Mouse (Mus musculus): ENCODE measurements around the gene Crybg3. TPM values are rescaled to one million over a fixed set of nuclear protein-coding genes. Genes with fewer than 3 reads are reported as not detected.

Gene Crybg3
- polyA plus RNA-seq, 1 experiment from 2014 or later = 7.8 TPM

- no peak overlapping the region for H3K27ac ChIP-seq
- H3K27me3 ChIP-seq (ENCODE audit: low read depth, poor library complexity, severe bottlenecking) = no peaks in the 10 kb centered on the region
- H3K36me3 ChIP-seq = peaks cover 7% of the 10 kb centered on the region; the same call in 1 of the 2 replicates
- WGBS = 90% methylated on average over 2 of the region's 2 CpGs
- H3K4me1 ChIP-seq = peaks cover 17% of the 10 kb centered on the region
- DNase-seq (ENCODE audit: low spot score) = no peak
- H3K9me3 ChIP-seq (replicated peaks) = no peaks in the 10 kb centered on the region
- H3K4me3 ChIP-seq = no peak overlapping the region
Observed at GRCm38 (mm10) chr16:59545360-59545759, 55.4 kb downstream of the Crybg3 start.

GRCm38 (mm10) chr16:59541382-59541781 is 59.4 kb downstream of the Crybg3 start:
- 57% methylated on average over 4 of the region's 4 CpGs for WGBS
- Histone ChIP-seq H3K4me1 (peaks cover 17% of the 10 kb centered on the region), H3K27me3 (ENCODE audit: low read depth, poor library complexity, severe bottlenecking) (no peaks in the 10 kb centered on the region)

GRCm38 (mm10) chr16:59540944-59541343 is 59.8 kb downstream of the Crybg3 start:
- no peak for DNase-seq (ENCODE audit: low spot score)
- no peak overlapping the region for H3K4me3 ChIP-seq
- WGBS = 86% methylated on average over 3 of the region's 3 CpGs
- H3K4me1 ChIP-seq = peaks cover 17% of the 10 kb centered on the region
- no peaks in the 10 kb centered on the region for H3K9me3 ChIP-seq (replicated peaks)
- H3K27ac ChIP-seq = no peak overlapping the region
- peaks cover 14% of the 10 kb centered on the region for H3K36me3 ChIP-seq
- no peaks in the 10 kb centered on the region for H3K27me3 ChIP-seq (ENCODE audit: low read depth, poor library complexity, severe bottlenecking)

More at GRCm38 (mm10) chr16:59541382-59541781, 59.4 kb downstream of the Crybg3 start:
- DNase-seq (ENCODE audit: low spot score) = no peak
- no peaks in the 10 kb centered on the region for H3K9me3 ChIP-seq (replicated peaks)
- H3K36me3 ChIP-seq = peaks cover 9% of the 10 kb centered on the region
- no peak overlapping the region for H3K27ac ChIP-seq
- H3K4me3 ChIP-seq = no peak overlapping the region

- peaks cover 31% of the 10 kb centered on the region for H3K36me3 ChIP-seq
- H3K27me3 ChIP-seq (ENCODE audit: low read depth, poor library complexity, severe bottlenecking) = no peaks in the 10 kb centered on the region
- H3K9me3 ChIP-seq (replicated peaks) = no peaks in the 10 kb centered on the region
- WGBS = 79% methylated on average over 5 of the region's 5 CpGs
- H3K4me1 ChIP-seq = peaks cover 2% of the 10 kb centered on the region; the same call in 1 of the 2 replicates
- DNase-seq (ENCODE audit: low spot score) = no peak
- no peak overlapping the region for H3K4me3 ChIP-seq
- no peak overlapping the region for H3K27ac ChIP-seq
Observed at GRCm38 (mm10) chr16:59535673-59536072, 65.1 kb downstream of the Crybg3 start.

GRCm38 (mm10) chr16:59534349-59534748 is 66.4 kb downstream of the Crybg3 start:
- Histone ChIP-seq H3K4me3 (no peak overlapping the region), H3K27me3 (ENCODE audit: low read depth, poor library complexity, severe bottlenecking) (no peaks in the 10 kb centered on the region), H3K27ac (no peak overlapping the region), H3K9me3 (replicated peaks) (no peaks in the 10 kb centered on the region; the same call in 1 of the 2 replicates), H3K36me3 (peaks cover 42% of the 10 kb centered on the region), H3K4me1 (peaks cover 2% of the 10 kb centered on the region; the same call in 1 of the 2 replicates)
- no peak for DNase-seq (ENCODE audit: low spot score)
- WGBS = 88% methylated on average over 11 of the region's 11 CpGs

GRCm38 (mm10) chr16:59532561-59532960 is 68.2 kb downstream of the Crybg3 start:
- Histone ChIP-seq H3K4me1 (peaks cover 6% of the 10 kb centered on the region; the same call in 1 of the 2 replicates), H3K4me3 (no peak overlapping the region), H3K9me3 (replicated peaks) (no peaks in the 10 kb centered on the region; the same call in 1 of the 2 replicates), H3K36me3 (peaks cover 49% of the 10 kb centered on the region), H3K27ac (no peak overlapping the region), H3K27me3 (ENCODE audit: low read depth, poor library complexity, severe bottlenecking) (no peaks in the 10 kb centered on the region)
- no peak for DNase-seq (ENCODE audit: low spot score)
- WGBS = 44% methylated on average over 3 of the region's 3 CpGs

GRCm38 (mm10) chr16:59531243-59531642 is 69.5 kb downstream of the Crybg3 start:
- no peak overlapping the region for H3K4me3 ChIP-seq
- H3K27me3 ChIP-seq (ENCODE audit: low read depth, poor library complexity, severe bottlenecking) = no peaks in the 10 kb centered on the region
- peaks cover 6% of the 10 kb centered on the region; the same call in 1 of the 2 replicates for H3K4me1 ChIP-seq
- 81% methylated on average over 5 of the region's 5 CpGs for WGBS
- no peaks in the 10 kb centered on the region; the same call in 1 of the 2 replicates for H3K9me3 ChIP-seq (replicated peaks)
- peaks cover 42% of the 10 kb centered on the region for H3K36me3 ChIP-seq
- H3K27ac ChIP-seq = no peak overlapping the region
- DNase-seq (ENCODE audit: low spot score) = no peak

- Histone ChIP-seq H3K9me3 (replicated peaks) (no peaks in the 10 kb centered on the region; the same call in 1 of the 2 replicates), H3K36me3 (peaks cover 32% of the 10 kb centered on the region)
- 92% methylated on average over 13 of the region's 13 CpGs for WGBS
Observed at GRCm38 (mm10) chr16:59529570-59529969, 71.2 kb downstream of the Crybg3 start.

GRCm38 (mm10) chr16:59526939-59527338 is 73.8 kb downstream of the Crybg3 start:
- no peaks in the 10 kb centered on the region for H3K27me3 ChIP-seq (ENCODE audit: low read depth, poor library complexity, severe bottlenecking)
- peaks cover 20% of the 10 kb centered on the region for H3K36me3 ChIP-seq
- no peak overlapping the region for H3K4me3 ChIP-seq
- 79% methylated on average over 6 of the region's 6 CpGs for WGBS
- no peaks in the 10 kb centered on the region; the same call in 1 of the 2 replicates for H3K9me3 ChIP-seq (replicated peaks)
- no peak for DNase-seq (ENCODE audit: low spot score)
- peaks cover 6% of the 10 kb centered on the region; the same call in 1 of the 2 replicates for H3K4me1 ChIP-seq
- no peak overlapping the region for H3K27ac ChIP-seq

More at GRCm38 (mm10) chr16:59529570-59529969, 71.2 kb downstream of the Crybg3 start:
- Histone ChIP-seq H3K27ac (no peak overlapping the region), H3K4me3 (no peak overlapping the region), H3K4me1 (peaks cover 6% of the 10 kb centered on the region; the same call in 1 of the 2 replicates), H3K27me3 (ENCODE audit: low read depth, poor library complexity, severe bottlenecking) (no peaks in the 10 kb centered on the region)
- DNase-seq (ENCODE audit: low spot score) = no peak

- peaks cover 14% of the 10 kb centered on the region for H3K4me1 ChIP-seq
- no peaks in the 10 kb centered on the region for H3K9me3 ChIP-seq (replicated peaks)
- no peak overlapping the region for H3K27ac ChIP-seq
- H3K36me3 ChIP-seq = peaks cover 12% of the 10 kb centered on the region
- no peak overlapping the region for H3K4me3 ChIP-seq
- H3K27me3 ChIP-seq (ENCODE audit: low read depth, poor library complexity, severe bottlenecking) = no peaks in the 10 kb centered on the region
- 92% methylated on average over 16 of the region's 16 CpGs for WGBS
- DNase-seq (ENCODE audit: low spot score) = no peak
Observed at GRCm38 (mm10) chr16:59521752-59522423, 78.9 kb downstream of the Crybg3 start.

GRCm38 (mm10) chr16:59517447-59518219 is 83.1 kb downstream of the Crybg3 start:
- no peaks in the 10 kb centered on the region for H3K9me3 ChIP-seq (replicated peaks)
- peaks cover 15% of the 10 kb centered on the region for H3K4me1 ChIP-seq
- no peak overlapping the region for H3K4me3 ChIP-seq
- H3K36me3 ChIP-seq = peaks cover 19% of the 10 kb centered on the region
- no peaks in the 10 kb centered on the region for H3K27me3 ChIP-seq (ENCODE audit: low read depth, poor library complexity, severe bottlenecking)
- H3K27ac ChIP-seq = no peak overlapping the region
- peak; percentile 50 for DNase-seq (ENCODE audit: low spot score)
- 32% methylated on average over 15 of the region's 15 CpGs for WGBS

GRCm38 (mm10) chr16:59516965-59517364 is 83.8 kb downstream of the Crybg3 start:
- DNase-seq (ENCODE audit: low spot score) = no peak
- Histone ChIP-seq H3K27ac (no peak overlapping the region; the same call in 1 of the 2 replicates), H3K36me3 (peaks cover 18% of the 10 kb centered on the region), H3K4me3 (no peak overlapping the region), H3K9me3 (replicated peaks) (no peaks in the 10 kb centered on the region), H3K27me3 (ENCODE audit: low read depth, poor library complexity, severe bottlenecking) (no peaks in the 10 kb centered on the region), H3K4me1 (peaks cover 15% of the 10 kb centered on the region)
- WGBS = 71% methylated on average over 10 of the region's 10 CpGs

- Histone ChIP-seq H3K27ac (no peak overlapping the region), H3K36me3 (peaks cover 15% of the 10 kb centered on the region), H3K4me1 (peaks cover 15% of the 10 kb centered on the region), H3K9me3 (replicated peaks) (no peaks in the 10 kb centered on the region), H3K27me3 (ENCODE audit: low read depth, poor library complexity, severe bottlenecking) (no peaks in the 10 kb centered on the region), H3K4me3 (no peak overlapping the region)
- no peak for DNase-seq (ENCODE audit: low spot score)
- whole genome bisulfite sequencing = 95% methylated on average over 5 of the region's 5 CpGs
Observed at GRCm38 (mm10) chr16:59515169-59515568, 85.6 kb downstream of the Crybg3 start.

All from limb, embryonic 10.5 days (tissue).